Mouse (Mus musculus) spleen, embryonic (tissue): Measurements from ENCODE around the gene Tssk6.

Experiments used
- CTCF ChIA-PET: fragments of 350-600 bp; sonication (Branson Sonifier 250); formaldehyde crosslinking; loops from one replicate; lab custom pipeline; 2022; lab: Charles Lee

The Tssk6 gene

DNA sequence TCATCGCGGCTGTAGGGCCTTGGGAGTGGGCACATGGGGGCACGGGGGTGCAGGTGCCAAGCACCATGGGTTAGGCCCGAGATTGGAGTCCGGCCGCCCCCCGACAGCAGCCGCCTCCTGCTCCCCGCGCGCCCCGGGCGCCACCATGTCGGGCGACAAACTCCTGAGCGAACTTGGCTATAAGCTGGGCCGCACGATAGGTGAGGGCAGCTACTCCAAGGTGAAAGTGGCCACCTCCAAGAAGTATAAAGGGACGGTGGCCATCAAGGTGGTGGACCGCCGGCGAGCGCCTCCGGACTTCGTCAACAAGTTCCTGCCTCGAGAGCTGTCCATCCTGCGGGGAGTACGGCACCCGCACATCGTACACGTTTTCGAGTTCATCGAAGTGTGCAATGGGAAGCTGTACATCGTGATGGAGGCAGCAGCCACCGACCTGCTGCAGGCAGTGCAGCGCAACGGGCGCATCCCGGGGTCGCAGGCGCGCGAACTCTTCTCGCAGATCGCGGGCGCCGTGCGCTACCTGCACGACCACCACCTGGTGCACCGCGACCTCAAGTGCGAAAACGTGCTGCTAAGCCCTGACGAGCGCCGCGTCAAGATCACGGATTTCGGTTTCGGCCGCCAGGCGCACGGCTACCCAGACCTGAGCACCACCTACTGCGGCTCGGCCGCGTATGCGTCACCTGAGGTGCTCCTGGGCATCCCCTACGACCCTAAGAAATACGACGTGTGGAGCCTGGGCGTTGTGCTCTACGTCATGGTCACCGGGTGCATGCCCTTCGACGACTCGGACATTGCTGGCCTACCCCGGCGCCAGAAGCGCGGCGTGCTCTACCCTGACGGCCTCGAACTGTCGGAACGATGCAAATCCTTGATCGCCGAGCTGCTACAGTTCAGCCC, at the start of gene Tssk6, which contains the start of the genes Ndufa13 and Yjefn3:
Gene Tssk6 (plus strand): TSS at position 22 of the 900 bp plus-strand sequence.
Gene Ndufa13 (minus strand): TSS at position 396 of the 900 bp plus-strand sequence.
Gene Yjefn3 (minus strand): TSS at position 550 of the 900 bp plus-strand sequence.
- CTCF ChIA-PET: no interaction called here

DNA sequence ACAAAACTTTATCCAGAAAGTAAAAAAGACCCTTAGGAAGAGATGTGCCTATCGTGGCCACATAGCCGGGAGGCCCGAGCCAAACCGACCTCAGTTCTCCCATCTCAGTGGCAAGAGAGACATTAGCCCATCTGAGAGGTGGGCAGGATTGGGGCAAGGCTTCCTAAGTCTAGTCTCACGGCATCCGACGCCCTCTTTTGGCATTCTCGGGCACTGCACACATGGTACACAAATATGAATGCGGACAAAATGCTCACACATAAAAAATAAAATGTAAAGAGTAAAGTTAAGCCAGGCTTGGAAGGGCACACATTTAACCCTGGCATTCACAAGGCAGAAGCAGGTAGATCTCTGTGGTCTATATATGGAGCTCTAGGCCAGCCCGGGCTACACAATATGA, 48.1 kb upstream of the Tssk6 start:
- CTCF ChIA-PET: no interaction called here

DNA sequence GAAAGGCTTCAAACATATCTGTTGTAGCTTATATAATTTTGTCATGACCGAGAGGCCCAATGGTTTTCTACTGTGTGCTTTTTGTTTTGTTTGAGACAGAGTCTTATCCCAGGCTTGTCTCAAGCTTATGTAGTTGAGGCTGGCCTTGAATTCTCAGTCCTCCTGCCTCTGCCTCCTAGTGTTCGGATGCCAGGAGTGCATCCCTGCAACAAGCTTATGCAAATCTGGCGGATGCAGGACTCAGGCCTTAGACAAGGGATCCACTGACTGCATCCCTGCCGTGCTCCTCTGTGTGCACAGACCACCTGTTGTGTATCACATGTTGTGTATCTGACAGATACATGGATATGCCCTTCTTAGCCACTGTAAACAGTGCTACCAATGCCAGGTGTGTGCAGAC, 41.2 kb upstream of the Tssk6 start:
- CTCF ChIA-PET: interaction anchor here (0.6 to 0.7 kb wide), 2 partner anchors 51 to 82 kb away, joined by 3 read pairs; no protein-coding TSS in a partner anchor

DNA sequence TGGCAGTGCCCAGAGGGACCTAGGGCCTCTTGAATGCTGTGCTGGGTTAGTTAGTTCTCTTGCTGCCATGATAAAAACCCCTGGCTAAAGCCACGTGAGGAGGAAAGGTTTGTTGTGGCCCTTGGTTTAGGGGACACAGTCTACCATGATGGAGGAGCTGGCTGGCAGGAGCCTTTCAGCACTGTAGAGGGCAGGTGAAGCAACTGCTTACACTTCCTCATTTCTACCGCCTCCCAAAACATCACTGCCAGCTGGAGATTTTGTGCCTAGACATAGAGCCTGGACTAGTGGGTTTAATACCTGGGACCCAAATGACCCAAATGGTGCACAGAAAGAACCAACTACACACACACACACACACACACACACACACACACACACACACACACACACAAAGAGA, 40.7 kb upstream of the Tssk6 start:
- CTCF ChIA-PET: interaction anchor here (0.7 kb wide), 1 partner anchor 51 kb away, joined by 3 read pairs; no protein-coding TSS in a partner anchor

DNA sequence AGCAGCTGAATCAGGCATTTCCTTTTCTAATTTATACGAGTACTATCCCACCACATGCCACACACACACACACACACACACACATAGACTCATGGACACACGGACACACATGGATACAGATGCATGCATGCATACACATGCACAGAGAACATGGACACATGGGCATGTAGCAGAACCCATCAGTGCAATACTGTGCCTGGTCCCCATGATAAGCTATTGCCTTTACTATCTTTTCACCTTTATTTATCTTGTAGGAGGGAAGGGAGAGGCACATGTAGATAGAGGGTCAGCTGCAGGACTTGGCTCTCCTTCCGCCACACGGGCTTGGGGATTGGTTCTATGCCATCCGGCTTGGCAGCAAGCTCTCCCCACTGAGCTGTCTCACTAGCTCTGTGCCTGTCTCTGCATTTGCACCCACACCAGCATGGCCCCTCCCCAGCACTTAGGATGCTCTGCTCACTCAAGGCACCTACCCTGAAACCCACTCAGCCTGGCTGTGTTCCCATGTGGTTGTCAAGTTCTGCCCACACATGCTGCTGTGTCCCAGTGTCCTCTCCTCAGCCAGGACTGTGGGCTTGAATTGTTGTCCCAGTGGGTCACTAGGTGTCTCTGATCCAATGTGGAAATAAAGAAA, 38.5 kb upstream of the Tssk6 start:
- CTCF ChIA-PET: no interaction called here

DNA sequence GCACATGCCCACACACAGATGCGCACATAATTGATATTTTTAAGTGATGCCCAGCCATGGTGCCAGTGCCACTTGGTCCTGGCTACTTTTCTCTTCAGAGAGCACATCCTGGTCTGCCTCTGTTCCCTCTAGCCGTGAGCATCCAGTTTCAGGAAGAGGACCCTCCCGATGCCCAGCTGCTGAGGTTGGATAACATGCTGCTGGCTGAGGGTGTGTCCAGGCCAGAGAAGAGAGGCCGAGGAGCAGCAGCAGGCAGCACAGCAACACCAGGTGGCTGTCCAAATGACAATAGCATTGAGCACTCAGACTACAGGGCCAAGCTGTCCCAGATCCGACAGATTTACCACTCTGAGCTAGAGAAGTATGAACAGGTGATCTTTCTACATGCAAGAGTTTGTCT, 37.8 kb upstream of the Tssk6 start:
- CTCF ChIA-PET: no interaction called here

DNA sequence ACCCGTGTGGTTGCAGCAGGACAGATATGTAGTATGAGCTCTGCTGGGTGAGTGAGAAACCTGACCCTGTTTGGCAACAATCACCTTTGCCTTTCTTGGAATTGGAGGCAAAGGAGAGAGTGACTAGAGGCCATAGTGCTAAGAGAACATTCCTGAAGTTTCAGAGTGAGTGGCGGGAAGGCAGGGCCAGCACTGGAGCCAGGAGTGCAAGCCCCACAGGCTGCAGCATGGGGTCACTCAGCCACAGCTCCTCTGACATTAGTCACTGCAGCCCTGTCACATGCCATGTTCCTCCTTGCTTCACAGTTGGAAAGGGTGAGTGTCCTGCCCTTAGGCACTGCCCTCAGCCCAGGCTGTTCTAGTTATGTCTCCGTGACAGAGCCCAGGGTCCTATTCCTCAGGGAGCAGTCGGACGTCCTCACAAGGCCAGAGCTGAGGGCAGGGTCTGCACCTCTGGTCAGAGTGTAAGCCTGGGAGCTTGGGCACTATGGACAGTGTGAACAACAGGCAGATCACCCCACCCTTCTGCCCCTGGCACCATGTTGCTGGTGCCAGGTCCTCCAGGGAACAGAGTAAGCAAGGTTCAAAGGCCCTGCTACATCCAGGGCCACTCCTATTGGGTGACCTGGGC, 34.2 kb upstream of the Tssk6 start:
- CTCF ChIA-PET: interaction anchor here (0.5 kb wide), 1 partner anchor 903 kb away, joined by 6 read pairs; no protein-coding TSS in a partner anchor

DNA sequence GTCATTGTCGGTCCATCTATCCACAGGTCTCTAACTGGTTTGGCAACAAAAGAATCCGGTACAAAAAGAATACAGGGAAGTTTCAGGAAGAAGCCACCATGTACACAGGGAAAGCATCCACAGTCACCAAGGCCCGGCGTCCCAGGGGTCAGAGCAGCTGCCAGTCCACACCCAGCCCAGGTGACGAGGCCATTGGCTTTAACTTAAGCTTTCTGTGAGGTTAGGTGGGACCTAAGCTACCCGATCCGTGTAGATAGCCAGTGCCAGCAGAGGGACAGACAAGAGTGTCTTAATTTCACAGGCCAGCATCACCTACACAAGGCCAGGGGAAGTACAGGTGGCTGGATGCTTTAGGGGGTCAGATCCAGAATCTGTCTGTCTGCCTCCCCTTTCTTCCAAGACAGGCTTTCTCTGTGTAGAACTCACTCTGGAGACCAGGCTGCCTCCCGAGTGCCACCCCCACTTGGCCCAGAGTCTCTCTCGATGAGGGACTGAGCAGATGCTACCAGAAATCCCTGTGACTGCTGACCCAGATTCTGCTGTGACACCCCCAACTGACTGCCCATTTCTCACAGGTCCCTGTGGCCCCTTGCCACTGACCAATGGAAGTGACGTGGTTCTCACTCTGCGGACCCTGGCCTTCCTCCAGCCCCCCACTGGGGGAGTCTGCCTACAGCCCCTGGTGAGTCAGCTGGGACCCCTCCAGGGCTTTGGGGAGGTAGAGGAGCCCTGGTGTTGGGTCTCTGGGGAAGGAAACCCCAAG, 31.8 kb upstream of the Tssk6 start:
- CTCF ChIA-PET: no interaction called here

DNA sequence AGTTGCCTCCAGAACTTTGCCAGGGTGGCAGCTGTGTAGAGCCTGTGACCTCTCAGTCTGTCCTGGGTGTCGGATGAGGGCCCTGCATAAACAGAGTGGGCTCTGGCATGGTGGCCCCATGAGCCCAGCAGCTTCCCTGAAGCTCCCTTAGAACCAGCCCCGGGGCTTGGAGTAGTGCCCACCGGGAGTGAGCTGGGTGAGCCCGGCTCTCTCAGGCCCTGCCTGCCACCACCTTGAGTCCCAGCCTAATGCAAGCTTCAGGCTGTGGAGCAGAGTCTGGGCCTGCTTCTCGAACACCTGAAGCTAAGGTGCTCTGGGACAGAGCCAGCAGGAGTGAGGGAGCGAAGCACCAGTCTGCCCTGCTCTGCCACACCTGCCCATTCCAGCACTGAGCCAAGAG, 31.1 kb upstream of the Tssk6 start:
- CTCF ChIA-PET: no interaction called here

DNA sequence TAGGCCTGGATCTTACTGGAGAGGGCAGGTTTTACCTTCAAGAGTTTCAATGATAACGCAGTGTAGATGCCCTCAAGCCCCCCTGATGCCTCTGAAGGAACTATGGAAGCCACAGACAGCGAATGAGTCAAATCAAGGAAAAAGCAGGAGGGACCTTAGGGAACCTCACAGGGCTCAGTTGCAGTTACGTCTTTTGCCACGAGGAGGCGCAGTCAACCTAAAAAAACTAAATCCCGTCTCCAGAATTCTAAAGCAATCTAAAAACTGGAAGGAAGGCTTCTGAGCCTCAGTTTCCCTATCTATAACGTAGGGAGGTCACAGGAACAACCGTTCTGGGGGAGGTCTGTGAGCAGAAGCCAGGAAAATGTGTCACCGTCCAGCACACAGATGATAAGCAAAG, 27.8 kb upstream of the Tssk6 start:
- CTCF ChIA-PET: no interaction called here

DNA sequence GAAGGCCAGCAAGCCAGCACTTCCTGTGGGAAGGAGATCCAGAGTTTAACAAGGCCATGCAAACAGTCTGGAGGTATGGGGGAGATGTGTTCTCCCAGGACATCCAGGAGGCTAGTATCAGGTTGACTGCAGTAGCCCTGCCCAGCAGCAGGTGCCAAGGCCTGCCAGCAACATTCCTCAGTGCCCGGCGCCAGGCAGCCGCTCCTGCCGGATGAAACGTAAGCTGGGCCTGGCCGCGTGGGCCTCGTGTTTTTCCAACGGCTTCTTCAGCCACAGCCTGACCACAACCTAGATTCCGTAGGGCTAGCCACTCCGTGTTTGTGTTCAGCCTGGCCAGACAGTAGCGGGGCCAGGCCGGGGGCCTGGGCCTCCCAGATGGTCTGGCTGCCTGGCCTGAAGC, 27.3 kb upstream of the Tssk6 start:
- CTCF ChIA-PET: no interaction called here

DNA sequence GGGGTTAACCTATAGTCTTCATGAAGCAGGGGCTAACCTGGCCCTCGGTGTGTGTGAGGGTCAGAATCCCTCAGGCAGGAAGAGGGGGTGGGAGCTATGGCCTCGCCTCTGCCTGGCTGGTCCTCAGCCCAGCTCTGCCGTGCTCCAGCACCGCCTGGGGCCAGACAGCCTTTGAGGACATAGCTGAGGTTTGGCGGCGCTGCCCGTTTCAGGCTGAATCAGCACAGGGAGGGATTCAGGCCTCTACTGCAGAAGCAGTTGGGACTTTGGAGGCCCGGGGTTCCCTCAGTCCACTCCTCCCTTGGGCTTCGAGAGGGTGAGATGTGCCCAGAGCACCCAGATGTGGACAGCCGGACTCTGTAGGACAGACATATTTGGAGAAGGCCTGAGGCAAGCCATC, 25.9 kb upstream of the Tssk6 start:
- CTCF ChIA-PET: interaction anchor here (1.1 kb wide), 1 partner anchor 81 kb away, joined by 3 read pairs; no protein-coding TSS in a partner anchor

DNA sequence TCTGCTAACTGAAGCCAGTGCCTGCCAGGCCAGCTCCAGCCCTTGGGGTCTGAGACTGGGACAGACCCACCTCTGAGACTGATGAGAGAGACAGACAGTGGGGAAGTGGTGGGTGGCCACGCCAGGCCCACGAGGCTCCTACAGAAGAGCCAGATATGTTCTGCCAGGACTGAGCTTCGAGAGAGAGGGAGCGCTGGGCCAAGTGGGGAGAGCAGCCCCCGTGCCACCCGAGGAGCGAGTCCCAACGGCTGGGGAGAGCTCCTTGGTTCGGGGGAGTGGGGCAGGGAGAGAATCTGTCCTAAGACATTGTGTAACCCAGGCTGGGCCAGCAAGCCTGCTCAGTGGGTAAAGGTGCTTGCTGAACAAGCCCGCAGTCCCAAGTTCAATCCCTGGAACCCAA, 25.0 kb upstream of the Tssk6 start:
- CTCF ChIA-PET: no interaction called here

DNA sequence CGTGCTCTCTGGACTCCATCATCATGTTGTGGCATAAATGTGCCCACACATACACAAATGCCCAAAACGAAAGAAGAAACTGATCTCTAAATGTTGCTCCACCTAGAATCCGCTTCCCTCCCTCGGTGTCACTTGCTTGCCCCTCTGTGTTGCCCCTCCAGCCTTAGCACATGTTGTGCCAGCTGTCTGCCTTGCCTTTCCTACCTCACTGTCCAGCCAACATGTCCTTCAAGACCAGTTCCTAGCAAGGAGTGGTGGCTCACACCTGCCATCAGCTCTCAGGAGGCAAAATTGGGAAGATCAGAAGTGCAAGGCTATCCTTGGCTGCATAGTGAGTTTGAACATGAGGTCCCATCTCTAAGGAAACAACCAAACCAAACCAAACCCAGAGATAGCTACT, 24.6 kb upstream of the Tssk6 start:
- CTCF ChIA-PET: no interaction called here

DNA sequence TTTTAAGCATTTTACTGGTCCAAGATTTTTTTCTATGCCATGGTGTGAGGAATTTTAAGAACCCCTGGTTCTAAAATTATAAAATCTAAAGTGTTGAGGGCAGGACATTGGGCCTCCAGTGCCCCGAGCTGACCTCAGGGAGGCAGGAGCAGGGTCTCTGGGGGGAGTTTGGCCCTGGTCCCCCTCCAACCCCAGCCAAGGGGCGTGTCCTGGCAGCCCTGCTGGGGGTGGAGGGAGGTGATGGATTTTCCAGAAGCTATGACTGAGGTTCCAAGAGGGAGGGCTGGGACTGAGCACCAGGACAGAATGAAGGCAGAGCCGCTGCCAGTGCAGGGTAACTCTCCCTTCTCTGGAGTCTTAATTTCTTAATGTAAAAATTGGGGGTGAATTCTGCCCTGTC, 24.0 kb upstream of the Tssk6 start:
- CTCF ChIA-PET: no interaction called here

DNA sequence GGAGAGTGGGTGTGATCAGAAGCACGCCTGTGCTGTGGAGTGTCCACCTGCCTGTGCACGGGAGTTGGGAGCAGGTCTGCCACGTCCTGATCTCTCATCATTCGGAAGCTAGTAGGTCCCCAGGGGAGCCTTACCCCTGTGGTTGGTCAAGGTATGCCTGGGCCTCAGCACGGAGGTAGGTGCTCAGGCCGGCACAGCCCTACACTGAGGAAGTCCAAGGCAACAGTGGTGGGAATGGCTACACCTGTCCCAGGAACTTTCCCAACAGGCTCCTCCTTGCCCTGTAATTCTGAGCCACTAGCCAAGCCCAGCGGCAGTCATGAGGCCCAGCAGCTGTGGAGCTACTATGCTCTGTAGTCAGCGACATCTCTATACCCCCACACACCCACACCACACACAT, 22.3 kb upstream of the Tssk6 start:
- CTCF ChIA-PET: no interaction called here

DNA sequence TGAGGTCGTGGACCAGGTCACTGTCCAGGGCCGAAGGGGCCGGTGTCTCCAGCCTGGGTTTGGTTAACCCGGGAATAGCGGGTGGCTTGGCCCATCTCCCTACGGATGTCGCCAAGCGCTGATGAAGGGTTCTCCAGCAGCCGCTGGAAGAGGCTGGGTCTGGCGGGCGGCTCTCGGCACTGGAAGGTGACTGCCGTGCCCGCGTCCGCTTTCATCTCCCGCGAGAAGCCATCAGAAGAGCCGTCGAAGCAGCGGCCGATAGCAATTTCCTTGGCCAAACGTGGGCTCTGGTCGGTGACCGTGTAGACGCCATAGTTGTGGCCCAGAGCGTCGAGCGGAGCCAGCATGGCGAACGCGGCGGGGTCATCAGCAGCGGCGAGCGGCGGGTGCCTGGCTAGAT, 21.1 kb upstream of the Tssk6 start:
- CTCF ChIA-PET: no interaction called here

DNA sequence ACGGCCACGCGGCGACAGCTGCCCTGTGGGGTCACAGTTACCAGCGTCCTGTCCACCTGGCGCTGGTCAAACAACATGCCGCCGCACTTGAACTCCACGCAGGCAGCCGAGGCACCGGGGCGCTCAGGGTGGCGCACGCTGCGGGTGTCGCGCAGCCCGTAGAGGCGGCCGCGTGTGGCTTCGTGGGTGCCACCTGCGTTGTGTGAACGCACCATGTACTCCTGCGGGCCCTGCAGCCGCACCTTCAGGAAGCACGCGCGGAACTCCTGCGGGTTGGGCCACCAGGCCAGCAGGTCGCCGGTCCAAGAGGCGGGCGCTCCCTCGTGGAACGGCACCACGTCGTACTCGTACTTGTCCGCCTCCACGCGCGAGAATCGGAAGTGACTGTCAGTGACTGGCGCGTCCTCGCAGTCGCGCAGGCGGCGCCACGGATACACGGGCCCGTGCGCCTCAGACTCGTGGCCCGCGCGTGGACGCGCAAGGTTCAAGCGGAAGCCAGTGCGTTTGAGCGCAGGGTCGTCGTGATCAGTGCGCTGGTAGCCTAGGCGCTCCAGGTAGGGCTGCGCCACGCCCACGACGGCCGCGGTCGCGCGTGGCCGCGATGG, 20.6 kb upstream of the Tssk6 start:
- CTCF ChIA-PET: no interaction called here

DNA sequence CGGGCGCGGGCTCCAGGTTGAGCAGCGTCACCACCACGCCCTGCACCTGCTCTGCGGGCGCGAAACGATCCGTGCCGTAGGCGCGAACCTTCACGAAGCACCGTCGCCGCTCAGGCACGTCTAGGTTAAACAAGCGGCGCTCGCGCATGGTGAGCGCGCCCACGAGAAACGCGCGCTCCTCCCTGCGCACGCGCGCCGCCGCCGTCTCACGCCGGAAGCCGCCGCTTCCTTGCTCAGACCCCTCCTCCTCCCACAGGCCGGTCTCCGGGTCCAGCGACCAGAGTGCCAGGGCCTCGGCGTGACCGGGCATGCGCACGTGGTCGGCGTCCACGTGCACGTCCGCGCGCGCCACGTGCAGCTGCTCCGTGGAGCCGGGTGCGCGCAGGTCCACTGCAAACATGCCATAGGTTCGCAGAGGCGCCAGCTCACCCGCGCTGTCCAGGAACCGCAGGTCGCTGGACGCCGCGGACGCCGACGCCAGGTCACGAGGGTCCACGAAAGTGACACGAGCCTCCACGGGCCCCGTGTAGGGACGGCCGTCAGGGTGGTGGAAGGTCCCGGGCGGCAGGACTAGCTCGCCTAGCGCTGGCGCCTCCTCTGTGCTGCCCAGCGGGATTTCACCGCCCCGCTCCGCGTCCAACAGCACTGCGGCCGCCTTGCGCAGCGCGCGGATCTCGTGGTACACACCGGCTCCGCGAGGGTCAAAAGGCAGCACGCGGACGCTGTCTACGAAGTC, 19.8 kb upstream of the Tssk6 start:
- CTCF ChIA-PET: no interaction called here
